Mouse (Mus musculus) midbrain, embryonic 12.5 days (tissue): ENCODE results near the gene Slc7a5. TPM values are rescaled to one million over a fixed set of nuclear protein-coding genes. Genes with fewer than 3 reads are reported as not detected.

Experiments used
- ATAC-seq: fragments of 200-750 bp; cut with Nextera tagmentation; 2 replicates; pipeline ENCODE4 v1.8.0; 2017; ENCODE audit warnings: low read depth, moderate TSS enrichment, moderate library complexity; ENCODE audit not compliant: low FRiP score
- H3K27ac ChIP-seq: fragments of 300-500 bp; sonication (generic); replicated peaks from 2 replicates; pipeline ENCODE4 v1.5.1; 2016; ENCODE audit warnings: mild to moderate bottlenecking
- H3K27me3 ChIP-seq: fragments of 300-500 bp; sonication (generic); 2 replicates; pipeline ENCODE4 v1.6.1; 2016; ENCODE audit warnings: mild to moderate bottlenecking
- H3K36me3 ChIP-seq: fragments of 300-500 bp; sonication (generic); 2 replicates; pipeline ENCODE4 v1.6.1; 2016
- H3K4me1 ChIP-seq: fragments of 300-500 bp; sonication (generic); 2 replicates; pipeline ENCODE4 v1.6.1; 2016
- H3K4me2 ChIP-seq: fragments of 300-500 bp; sonication (generic); replicated peaks from 2 replicates; pipeline ENCODE4 v1.6.1; 2016; ENCODE audit warnings: mild to moderate bottlenecking, moderate library complexity
- H3K4me3 ChIP-seq: fragments of 300-500 bp; sonication (generic); 2 replicates; pipeline ENCODE4 v1.5.1; 2016; ENCODE audit warnings: mild to moderate bottlenecking
- H3K9ac ChIP-seq: fragments of 300-500 bp; sonication (generic); replicated peaks from 2 replicates; pipeline ENCODE4 v1.6.1; 2016; ENCODE audit warnings: mild to moderate bottlenecking, moderate library complexity
- H3K9me3 ChIP-seq: fragments of 300-500 bp; sonication (generic); 2 replicates; pipeline ENCODE4 v1.6.1; 2016; ENCODE audit warnings: mild to moderate bottlenecking
- WGBS: fragments of 180-500 bp; shearing (Covaris S2); methylation state at CpG from one replicate; pipeline ENCODE4 v1.1.7; 2016; 5-methylcytosine and 5-hydroxymethylcytosine counted together
- polyA plus RNA-seq: library from polyadenylated mRNA; unstranded; fragments of >200 nt; fragmentation: Nextera tagmentation; extraction: Ambion mirVana; gene quantifications from 2 replicates; pipeline ENCODE4 v1.2.1, GENCODE M21; 2016

Gene Slc7a5
- polyA plus RNA-seq, 1 experiment from 2014 or later: 37.6 TPM

DNA sequence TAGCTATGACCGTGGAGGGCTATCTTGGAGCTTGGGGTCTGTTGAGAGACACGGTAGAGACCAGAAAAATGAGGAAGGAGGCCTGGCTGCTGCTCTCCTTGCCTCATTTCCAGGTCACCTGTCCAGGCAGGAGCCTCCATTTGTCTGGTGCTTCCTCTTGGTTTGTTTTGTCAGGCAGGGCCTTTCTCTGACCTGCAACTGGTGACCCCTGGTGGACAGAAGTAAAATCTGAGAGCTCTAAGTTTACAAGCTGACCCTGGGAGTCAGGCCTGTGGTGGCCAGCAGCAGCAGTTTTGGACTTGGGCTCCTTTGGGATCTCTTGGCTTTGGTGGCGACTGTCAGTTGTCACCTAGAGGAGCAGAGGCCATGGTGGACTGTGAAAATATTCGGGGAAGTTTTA lies 27.0 kb upstream of the Slc7a5 start:
- no peaks in the 10 kb centered on the region for H3K27me3 ChIP-seq
- no peak overlapping the region for H3K9ac ChIP-seq
- H3K4me1 ChIP-seq: peaks cover 16% of the 10 kb centered on the region
- H3K9me3 ChIP-seq: no peaks in the 10 kb centered on the region
- WGBS: 35% methylated on average over 4 of the region's 4 CpGs
- H3K27ac ChIP-seq: peak overlapping the region; percentile 63
- H3K4me2 ChIP-seq: no peak overlapping the region
- 0 out of 2 replicates have a peak, but pooled peaks have one; percentile 32 for ATAC-seq
- no peaks in the 10 kb centered on the region for H3K36me3 ChIP-seq
- H3K4me3 ChIP-seq: no peak overlapping the region

DNA sequence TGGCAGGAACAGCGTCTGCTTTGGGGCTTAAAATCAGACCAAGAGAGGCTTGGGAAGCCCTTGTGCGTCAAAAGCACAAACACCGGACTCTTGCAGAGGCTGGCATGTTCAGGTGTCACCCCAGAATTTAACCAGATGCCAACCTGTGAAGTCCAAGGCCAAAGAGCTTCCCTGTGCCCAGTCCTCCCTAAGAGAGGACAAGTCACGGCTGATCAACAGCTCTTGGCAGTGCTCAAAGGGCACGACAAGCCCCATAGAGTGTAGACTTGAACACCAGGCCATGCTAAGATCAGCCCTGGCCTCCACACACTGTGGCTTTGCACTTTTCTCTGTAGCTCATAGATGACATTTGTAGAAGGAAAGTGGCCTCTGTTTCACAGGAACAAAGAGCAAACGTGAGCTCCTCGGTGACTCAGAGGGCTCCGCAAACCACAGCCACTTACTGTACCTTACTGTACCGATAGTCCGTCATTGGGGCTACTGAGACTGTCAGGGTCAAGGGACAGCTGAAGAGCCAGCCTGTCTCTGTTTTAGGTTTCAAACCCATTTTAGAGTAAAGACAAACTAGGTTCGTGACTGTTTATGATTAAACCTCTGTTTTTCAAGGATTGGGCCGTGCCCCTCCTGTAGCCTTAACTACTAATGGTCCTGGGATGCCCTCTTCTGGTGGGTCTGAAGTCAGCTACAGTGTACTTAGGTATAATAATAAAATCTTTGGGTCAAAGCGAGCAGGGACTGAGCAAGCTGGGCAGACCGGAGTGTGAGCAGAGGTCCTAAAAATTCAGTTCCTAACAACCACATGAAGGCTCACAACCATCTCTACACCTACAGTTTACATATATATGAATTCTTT lies 25.4 kb upstream of the Slc7a5 start:
- Histone ChIP-seq H3K4me1 (peaks cover 16% of the 10 kb centered on the region), H3K4me3 (no peak overlapping the region), H3K4me2 (no peak overlapping the region), H3K9ac (no peak overlapping the region), H3K27me3 (no peaks in the 10 kb centered on the region), H3K27ac (no peak overlapping the region), H3K36me3 (no peaks in the 10 kb centered on the region), H3K9me3 (no peaks in the 10 kb centered on the region)
- WGBS: 84% methylated on average over 14 of the region's 14 CpGs
- no peak for ATAC-seq

DNA sequence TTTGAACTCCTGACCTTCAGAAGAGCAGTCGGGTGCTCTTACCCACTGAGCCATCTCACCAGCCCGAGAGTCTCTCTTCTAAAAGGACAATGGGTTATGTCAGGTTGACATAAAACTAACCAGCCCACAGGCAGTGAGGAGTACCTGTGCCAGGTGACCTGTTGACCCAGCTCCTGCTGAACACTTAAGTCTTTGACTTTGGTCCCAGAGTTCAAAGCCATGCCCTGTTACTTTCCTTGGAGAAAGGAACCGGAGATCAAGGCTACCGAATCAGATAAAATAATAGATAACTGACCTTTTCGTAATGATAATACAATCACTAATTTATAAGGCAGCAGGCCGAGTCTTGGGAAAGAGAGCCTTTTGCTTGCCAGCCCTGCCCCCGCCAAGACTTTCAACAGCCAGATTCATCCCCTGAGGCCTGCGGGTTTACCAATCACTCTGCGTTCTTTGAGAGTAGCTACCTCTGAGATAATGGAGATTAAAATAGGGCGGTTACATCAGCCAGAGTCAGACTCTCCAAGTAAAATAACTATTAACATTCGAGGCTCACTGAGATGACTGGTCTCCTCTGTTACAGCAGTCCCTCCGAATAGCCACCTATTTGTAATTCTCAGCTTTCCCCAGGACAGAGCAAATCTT lies 24.7 kb upstream of the Slc7a5 start:
- Histone ChIP-seq H3K9ac (no peak overlapping the region), H3K9me3 (no peaks in the 10 kb centered on the region), H3K27me3 (no peaks in the 10 kb centered on the region), H3K4me2 (no peak overlapping the region), H3K4me3 (no peak overlapping the region), H3K27ac (no peak overlapping the region), H3K4me1 (peaks cover 16% of the 10 kb centered on the region), H3K36me3 (no peaks in the 10 kb centered on the region)
- ATAC-seq: no peak
- WGBS: 78% methylated on average over 12 of the region's 12 CpGs

DNA sequence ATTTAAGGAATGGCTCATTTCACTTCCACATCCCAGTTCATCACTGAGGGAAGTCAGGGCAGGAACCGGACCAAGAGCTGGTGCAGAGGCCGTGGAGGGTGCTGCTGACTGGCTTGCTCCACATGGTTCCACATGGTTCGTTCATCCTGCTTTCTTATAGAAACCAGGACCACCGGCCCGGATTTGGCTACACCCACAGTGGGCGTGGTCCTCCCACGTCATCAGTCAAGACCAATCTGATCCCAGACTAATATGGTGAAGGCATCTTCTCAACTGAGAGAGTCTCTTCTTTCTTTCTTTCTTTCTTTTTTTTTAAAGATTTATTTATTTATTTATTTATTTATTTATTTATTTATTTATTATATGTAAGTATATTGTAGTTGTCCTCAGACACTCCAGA lies 24.1 kb upstream of the Slc7a5 start:
- H3K27me3 ChIP-seq: no peaks in the 10 kb centered on the region
- ATAC-seq: no peak
- no peaks in the 10 kb centered on the region for H3K36me3 ChIP-seq
- no peak overlapping the region for H3K4me3 ChIP-seq
- H3K9ac ChIP-seq: no peak overlapping the region
- H3K9me3 ChIP-seq: no peaks in the 10 kb centered on the region
- H3K4me1 ChIP-seq: peaks cover 16% of the 10 kb centered on the region
- H3K4me2 ChIP-seq: no peak overlapping the region
- 87% methylated on average over 7 of the region's 7 CpGs for WGBS
- H3K27ac ChIP-seq: no peak overlapping the region

DNA sequence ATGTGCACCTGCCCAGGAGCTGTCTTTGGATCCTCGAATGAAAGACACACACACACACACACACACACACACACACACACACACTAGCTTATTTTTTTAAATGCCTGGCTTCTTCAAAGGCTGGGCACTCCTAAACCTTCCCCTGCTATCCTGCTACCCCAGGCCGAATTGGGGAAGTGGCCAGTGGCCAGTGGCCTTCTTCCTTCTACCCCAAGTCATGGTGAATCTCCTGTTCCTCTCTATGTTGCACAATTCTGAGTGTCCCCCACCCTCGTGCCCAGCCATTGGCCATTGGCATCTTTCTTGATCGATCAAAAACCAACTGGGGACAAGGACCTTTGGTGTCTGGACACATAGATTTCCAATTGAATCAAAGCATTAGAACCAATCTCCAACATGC lies 22.6 kb upstream of the Slc7a5 start:
- Histone ChIP-seq H3K9me3 (no peaks in the 10 kb centered on the region), H3K4me3 (no peak overlapping the region), H3K27me3 (no peaks in the 10 kb centered on the region), H3K27ac (no peak overlapping the region), H3K4me2 (no peak overlapping the region), H3K36me3 (no peaks in the 10 kb centered on the region), H3K9ac (no peak overlapping the region), H3K4me1 (peaks cover 7% of the 10 kb centered on the region)
- no peak for ATAC-seq
- 83% methylated on average over 4 of the region's 4 CpGs for WGBS

DNA sequence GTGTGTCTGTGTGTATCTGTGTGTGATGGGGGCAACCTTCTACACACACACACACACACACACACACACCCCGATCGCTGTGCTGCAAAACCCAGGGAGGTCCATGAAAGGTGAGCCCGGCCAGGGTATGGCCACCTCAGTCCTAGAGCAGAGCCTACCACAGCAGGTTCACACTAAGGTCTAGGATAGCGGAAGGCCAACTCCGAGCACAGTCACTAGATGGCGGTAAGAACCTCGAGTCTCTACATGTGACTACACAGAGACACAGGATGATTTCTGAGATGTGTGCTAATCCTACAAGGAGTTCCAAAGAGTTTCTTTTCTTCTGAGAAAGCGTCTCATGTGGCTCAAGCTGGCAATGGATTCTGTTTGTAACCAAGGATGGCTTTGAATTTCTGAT lies 19.8 kb upstream of the Slc7a5 start:
- ATAC-seq: peak; percentile 34; the same call in 1 of the 2 replicates
- no peaks in the 10 kb centered on the region for H3K9me3 ChIP-seq

DNA sequence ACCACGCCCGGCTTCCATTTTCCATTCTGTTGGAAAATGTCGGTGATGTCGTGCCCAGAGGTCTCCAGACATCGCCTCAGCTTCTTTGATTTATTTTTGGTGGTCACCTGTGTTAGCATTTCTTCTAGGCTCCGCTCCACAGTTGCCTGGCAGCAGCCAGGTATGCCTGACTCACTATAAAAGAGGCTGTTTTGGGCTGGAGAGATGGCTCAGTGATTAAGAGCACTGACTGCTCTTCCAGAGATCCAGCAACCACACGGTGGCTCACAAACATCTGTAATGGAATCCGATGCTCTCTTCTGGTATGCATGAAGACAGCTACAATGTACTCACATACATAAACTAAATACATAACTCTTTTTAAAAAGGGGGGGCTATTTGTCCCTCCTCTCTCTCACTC lies 18.8 kb upstream of the Slc7a5 start:
- Histone ChIP-seq H3K4me3 (no peak overlapping the region), H3K9ac (no peak overlapping the region), H3K27ac (no peak overlapping the region), H3K27me3 (no peaks in the 10 kb centered on the region), H3K36me3 (no peaks in the 10 kb centered on the region), H3K9me3 (no peaks in the 10 kb centered on the region), H3K4me1 (no peaks in the 10 kb centered on the region), H3K4me2 (no peak overlapping the region)
- WGBS: 71% methylated on average over 8 of the region's 8 CpGs
- no peak for ATAC-seq

More for the DNA sequence above, 19.8 kb upstream of the Slc7a5 start:
- Histone ChIP-seq H3K36me3 (no peaks in the 10 kb centered on the region), H3K4me1 (no peaks in the 10 kb centered on the region), H3K27ac (no peak overlapping the region), H3K27me3 (no peaks in the 10 kb centered on the region), H3K9ac (no peak overlapping the region), H3K4me3 (no peak overlapping the region), H3K4me2 (no peak overlapping the region)
- WGBS: 43% methylated on average over 8 of the region's 8 CpGs

DNA sequence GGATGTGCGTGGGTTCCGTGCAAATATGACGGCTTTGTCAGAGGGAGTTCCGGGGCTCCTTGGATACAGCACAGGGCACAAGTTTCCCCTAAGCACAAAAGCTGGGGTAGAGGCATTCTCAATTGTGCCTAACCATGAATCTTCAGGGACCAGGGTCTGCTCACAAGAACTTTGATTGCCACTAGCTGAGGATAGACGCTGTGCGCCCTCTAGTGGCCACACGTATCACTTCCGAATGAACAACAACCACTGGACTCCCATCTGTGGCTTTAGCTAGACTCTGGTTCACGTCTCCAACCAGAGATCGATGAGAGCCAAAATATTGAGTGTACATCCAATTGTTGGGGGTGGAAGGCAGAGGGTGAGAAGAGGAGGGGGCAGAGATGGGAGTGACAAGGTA lies 18.1 kb upstream of the Slc7a5 start:
- H3K4me2 ChIP-seq: no peak overlapping the region
- no peaks in the 10 kb centered on the region for H3K4me1 ChIP-seq
- no peak overlapping the region for H3K27ac ChIP-seq
- H3K9me3 ChIP-seq: no peaks in the 10 kb centered on the region
- no peak for ATAC-seq
- no peaks in the 10 kb centered on the region for H3K36me3 ChIP-seq
- H3K4me3 ChIP-seq: no peak overlapping the region
- no peaks in the 10 kb centered on the region for H3K27me3 ChIP-seq
- 31% methylated on average over 10 of the region's 10 CpGs for WGBS
- no peak overlapping the region for H3K9ac ChIP-seq

DNA sequence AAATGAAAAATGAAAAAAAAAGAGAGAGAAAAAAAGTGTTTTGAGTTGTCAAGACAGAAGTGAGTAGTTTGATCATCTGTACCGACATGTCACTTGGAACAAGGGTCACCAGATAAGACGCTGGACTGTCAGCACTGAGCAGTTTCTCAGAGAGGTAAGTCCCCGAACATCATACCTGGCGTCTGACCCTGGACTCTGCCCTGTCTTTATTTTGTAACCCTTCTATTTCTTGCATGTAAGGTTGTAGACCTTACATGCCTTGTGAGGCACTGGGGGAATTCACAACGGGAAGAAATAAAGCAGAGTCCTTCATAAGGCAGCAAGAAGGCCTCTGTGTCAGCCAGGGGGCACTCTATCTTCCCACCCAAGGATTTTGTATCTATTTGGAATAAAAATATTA lies 17.2 kb upstream of the Slc7a5 start:
- Histone ChIP-seq H3K9me3 (no peaks in the 10 kb centered on the region), H3K27me3 (no peaks in the 10 kb centered on the region), H3K9ac (no peak overlapping the region), H3K36me3 (no peaks in the 10 kb centered on the region), H3K4me2 (no peak overlapping the region), H3K4me3 (no peak overlapping the region), H3K27ac (no peak overlapping the region), H3K4me1 (peaks cover 2% of the 10 kb centered on the region; the same call in 1 of the 2 replicates)
- no peak for ATAC-seq
- 89% methylated on average over 5 of the region's 5 CpGs for WGBS

DNA sequence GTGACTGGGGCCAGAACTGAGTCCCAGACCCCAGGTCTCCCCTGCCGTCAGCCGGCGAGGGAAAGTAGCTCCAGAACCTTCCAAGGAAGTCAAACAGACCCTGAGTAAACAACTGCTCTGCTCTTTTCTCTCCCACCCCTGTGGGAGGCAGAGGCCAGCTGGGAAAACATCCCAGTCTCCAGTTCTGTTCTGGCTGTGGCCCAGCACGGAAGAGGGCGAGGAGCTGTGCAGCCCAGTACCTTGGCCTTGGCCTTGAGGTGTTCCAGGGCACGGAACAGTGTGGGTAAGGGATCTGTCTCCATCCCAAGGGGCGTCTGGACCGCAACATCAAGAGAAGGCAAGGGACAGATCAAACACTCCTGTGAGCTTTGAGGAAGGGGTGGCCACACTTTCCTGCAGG lies 14.6 kb upstream of the Slc7a5 start:
- Histone ChIP-seq H3K4me2 (no peak overlapping the region), H3K4me1 (peaks cover 4% of the 10 kb centered on the region; the same call in 1 of the 2 replicates), H3K36me3 (no peaks in the 10 kb centered on the region), H3K27me3 (no peaks in the 10 kb centered on the region), H3K9me3 (no peaks in the 10 kb centered on the region), H3K4me3 (no peak overlapping the region), H3K27ac (peak overlapping the region; percentile 4; the same call in 1 of the 2 replicates), H3K9ac (no peak overlapping the region)
- WGBS: 82% methylated on average over 8 of the region's 8 CpGs
- no peak for ATAC-seq

DNA sequence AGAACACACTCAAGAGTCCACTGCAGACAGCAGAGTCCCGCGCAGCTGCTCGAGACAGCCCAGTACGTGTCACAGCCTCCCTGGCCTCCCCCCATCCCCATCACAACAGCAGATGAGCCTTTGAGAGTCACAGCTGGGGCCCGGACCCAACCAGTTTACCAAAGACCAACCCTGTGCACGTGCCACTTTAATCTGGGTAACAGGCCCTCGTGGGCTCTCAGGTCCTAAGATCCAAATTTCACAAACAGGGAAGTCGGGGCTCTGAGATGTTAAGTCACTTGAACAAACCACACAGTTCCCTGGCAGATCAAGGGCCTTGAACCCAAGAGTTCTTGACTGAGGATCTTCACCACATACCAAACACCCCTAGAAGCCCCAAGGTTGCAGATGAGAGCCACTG lies 14.1 kb upstream of the Slc7a5 start:
- Histone ChIP-seq H3K4me2 (no peak overlapping the region), H3K4me3 (no peak overlapping the region), H3K9ac (no peak overlapping the region), H3K36me3 (no peaks in the 10 kb centered on the region), H3K9me3 (no peaks in the 10 kb centered on the region), H3K27me3 (no peaks in the 10 kb centered on the region), H3K4me1 (peaks cover 4% of the 10 kb centered on the region; the same call in 1 of the 2 replicates), H3K27ac (0 out of 2 replicates have a peak overlapping the region, but pooled peaks have one; percentile 4)
- whole genome bisulfite sequencing: 75% methylated on average over 8 of the region's 8 CpGs
- ATAC-seq: no peak

DNA sequence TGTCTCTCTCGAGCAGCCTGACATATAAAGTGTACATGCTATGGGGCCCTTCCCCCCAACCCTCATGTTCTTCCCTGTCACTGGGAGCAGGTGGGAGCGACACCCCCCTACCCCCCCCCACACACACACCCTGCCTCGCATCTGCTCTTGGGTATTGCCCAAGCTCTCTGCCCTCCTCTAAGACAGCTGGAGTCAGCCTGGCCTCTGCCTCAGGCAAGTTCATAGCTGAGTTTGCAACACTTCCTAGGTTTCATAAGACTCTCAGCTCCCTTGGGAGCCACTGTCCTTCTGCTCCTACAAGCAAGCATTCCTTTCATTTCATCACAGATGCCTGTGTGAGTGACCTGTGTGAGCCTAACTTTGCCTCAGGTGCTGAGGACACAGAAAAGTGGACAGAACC lies 12.2 kb upstream of the Slc7a5 start:
- Histone ChIP-seq H3K4me2 (no peak overlapping the region), H3K9me3 (no peaks in the 10 kb centered on the region), H3K27me3 (no peaks in the 10 kb centered on the region), H3K9ac (no peak overlapping the region), H3K4me3 (no peak overlapping the region), H3K27ac (no peak overlapping the region), H3K36me3 (no peaks in the 10 kb centered on the region), H3K4me1 (peaks cover 4% of the 10 kb centered on the region; the same call in 1 of the 2 replicates)
- no peak for ATAC-seq
- WGBS: 52% methylated on average over 3 of the region's 3 CpGs
